Mouse (Mus musculus) liver, embryonic 16.5 days (tissue): ENCODE data around the gene She. TPM values are rescaled to one million over a fixed set of nuclear protein-coding genes. Genes with fewer than 3 reads are reported as not detected.
A peak's percentile ranks its signal among the peaks of the same experiment; 100 is the strongest.

ENCODE experiments used
- ATAC-seq: fragments of 200-750 bp; cut with Nextera tagmentation; 2 replicates; pipeline ENCODE4 v1.8.0; 2017; ENCODE audit warnings: low read depth, mild to moderate bottlenecking, moderate number of reproducible peaks, moderate library complexity
- H3K27ac ChIP-seq: fragments of 300-500 bp; sonication (generic); 2 replicates; pipeline ENCODE4 v1.5.1; 2014; ENCODE audit warnings: mild to moderate bottlenecking, low read length
- H3K27me3 ChIP-seq: fragments of 300-500 bp; sonication (generic); 2 replicates; pipeline ENCODE4 v1.6.1; 2014; ENCODE audit warnings: low read depth, low read length, mixed read lengths; ENCODE audit not compliant: control insufficient read depth, insufficient read depth
- H3K36me3 ChIP-seq: fragments of 300-500 bp; sonication (generic); 2 replicates; pipeline ENCODE4 v1.6.1; 2014; ENCODE audit warnings: mild to moderate bottlenecking; ENCODE audit not compliant: control insufficient read depth, insufficient read depth
- H3K4me1 ChIP-seq: fragments of 300-500 bp; sonication (generic); 2 replicates; pipeline ENCODE4 v1.6.1; 2014; ENCODE audit warnings: low read depth, low read length, mixed read lengths; ENCODE audit not compliant: control insufficient read depth
- H3K4me2 ChIP-seq: fragments of 300-500 bp; sonication (generic); 2 replicates; pipeline ENCODE4 v1.6.1; 2014; ENCODE audit warnings: low read depth, low read length, mixed read lengths
- H3K4me3 ChIP-seq: fragments of 300-500 bp; sonication (generic); 2 replicates; pipeline ENCODE4 v1.5.1; 2014; ENCODE audit warnings: low read depth, mild to moderate bottlenecking, low read length
- H3K9ac ChIP-seq: fragments of 300-500 bp; sonication (generic); 2 replicates; pipeline ENCODE4 v1.6.1; 2014; ENCODE audit warnings: low read depth, low read length
- H3K9me3 ChIP-seq: fragments of 300-500 bp; sonication (generic); replicated peaks from 2 replicates; pipeline ENCODE4 v1.6.1; 2016; ENCODE audit warnings: low read length; ENCODE audit not compliant: control insufficient read depth
- WGBS: fragments of 180-500 bp; shearing (Covaris S2); extraction: QIAGEN DNeasy Blood & Tissue Kit; methylation state at CpG from one replicate; pipeline ENCODE4 v1.1.7; 2014; ENCODE audit not compliant: insufficient replicate concordance; 5-methylcytosine and 5-hydroxymethylcytosine counted together
- polyA plus RNA-seq: library from polyadenylated mRNA; unstranded; fragments of >200 nt; fragmentation: Nextera tagmentation; extraction: Ambion mirVana; gene quantifications from 2 replicates; pipeline ENCODE4 v1.2.1, GENCODE M21; 2015

She gene
- polyA plus RNA-seq, 1 experiment from 2014 or later = 1.1 TPM

DNA sequence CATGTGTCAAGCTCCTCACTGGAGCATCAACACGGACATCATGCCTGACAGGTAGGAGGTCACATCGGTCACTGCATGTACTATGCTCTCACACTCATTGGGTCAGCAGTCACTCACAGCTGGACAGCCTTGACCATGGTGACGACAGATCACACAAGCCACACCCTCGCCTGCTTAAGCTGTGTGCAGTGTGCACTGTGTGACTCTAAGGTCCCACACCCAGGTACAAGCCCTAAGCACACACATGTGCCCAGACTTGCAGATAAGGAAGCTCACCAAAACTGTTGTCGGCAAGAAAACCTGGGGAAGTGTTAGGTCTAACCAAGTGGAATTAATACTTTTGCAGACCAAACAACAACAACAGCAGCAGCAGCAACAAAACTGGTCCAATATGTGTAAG lies 23.3 kb upstream of the She start:
- no peaks in the 10 kb centered on the region; the same call in 1 of the 2 replicates for H3K27me3 ChIP-seq
- H3K9ac ChIP-seq = peak overlapping the region; percentile 63
- H3K4me2 ChIP-seq = peak overlapping the region; percentile 71
- peak overlapping the region; percentile 92 for H3K27ac ChIP-seq
- peaks cover 3% of the 10 kb centered on the region; the same call in 1 of the 2 replicates for H3K9me3 ChIP-seq
- peak overlapping the region; percentile 54 for H3K4me3 ChIP-seq
- ATAC-seq = peak; percentile 93
- no peaks in the 10 kb centered on the region for H3K36me3 ChIP-seq
- WGBS = 40% methylated on average over 5 of the region's 5 CpGs
- H3K4me1 ChIP-seq = peaks cover 24% of the 10 kb centered on the region

DNA sequence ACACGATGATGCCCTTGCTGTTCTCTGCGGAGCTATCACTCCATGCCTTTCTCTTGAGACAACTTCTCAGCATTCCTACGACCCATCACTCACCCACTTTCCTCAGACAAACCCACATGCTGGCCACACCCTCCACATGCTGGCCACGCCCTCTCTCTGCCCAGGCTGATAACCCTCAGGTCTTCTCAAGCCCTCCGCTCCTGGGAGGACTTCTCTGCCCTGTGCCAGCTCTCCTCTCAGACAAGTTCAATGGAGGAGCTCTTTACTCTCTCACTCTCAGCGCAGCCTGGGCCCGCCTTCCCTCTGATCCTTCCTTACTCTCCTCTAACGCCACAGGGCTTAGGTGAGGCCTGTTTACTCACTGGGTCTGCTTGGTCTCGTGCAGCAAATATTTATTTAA lies 22.5 kb upstream of the She start:
- peak overlapping the region; percentile 54 for H3K4me3 ChIP-seq
- H3K4me2 ChIP-seq = peak overlapping the region; percentile 71
- peaks cover 24% of the 10 kb centered on the region for H3K4me1 ChIP-seq
- H3K27ac ChIP-seq = peak overlapping the region; percentile 92
- WGBS = 30% methylated on average over 9 of the region's 9 CpGs
- H3K36me3 ChIP-seq = no peaks in the 10 kb centered on the region
- peaks cover 3% of the 10 kb centered on the region; the same call in 1 of the 2 replicates for H3K9me3 ChIP-seq
- peak overlapping the region; percentile 63 for H3K9ac ChIP-seq
- no peaks in the 10 kb centered on the region; the same call in 1 of the 2 replicates for H3K27me3 ChIP-seq
- peak; percentile 95 for ATAC-seq

DNA sequence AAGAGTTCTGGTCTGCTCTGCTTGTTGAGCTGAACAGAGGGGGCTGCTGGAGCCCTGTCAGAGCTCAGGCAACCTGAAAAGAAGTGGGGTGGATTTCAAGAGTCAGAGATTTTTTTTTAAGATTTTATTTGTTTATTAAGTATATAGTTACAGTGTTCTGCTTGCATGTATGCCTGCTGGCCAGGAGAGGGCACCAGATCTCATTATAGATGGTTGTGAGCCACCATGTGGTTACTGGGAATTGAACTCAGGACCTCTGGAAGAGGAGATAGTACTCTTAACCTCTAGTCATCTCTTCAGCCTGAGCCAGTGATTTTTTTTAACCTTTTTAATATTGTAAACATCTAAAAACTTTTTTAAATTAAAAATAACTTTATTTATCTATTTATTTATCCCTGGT lies 20.3 kb upstream of the She start:
- Histone ChIP-seq H3K27me3 (no peaks in the 10 kb centered on the region; the same call in 1 of the 2 replicates), H3K9me3 (peaks cover 3% of the 10 kb centered on the region; the same call in 1 of the 2 replicates), H3K4me1 (peaks cover 24% of the 10 kb centered on the region), H3K27ac (no peak overlapping the region), H3K4me3 (no peak overlapping the region), H3K4me2 (no peak overlapping the region), H3K36me3 (no peaks in the 10 kb centered on the region), H3K9ac (no peak overlapping the region)
- no peak for ATAC-seq

DNA sequence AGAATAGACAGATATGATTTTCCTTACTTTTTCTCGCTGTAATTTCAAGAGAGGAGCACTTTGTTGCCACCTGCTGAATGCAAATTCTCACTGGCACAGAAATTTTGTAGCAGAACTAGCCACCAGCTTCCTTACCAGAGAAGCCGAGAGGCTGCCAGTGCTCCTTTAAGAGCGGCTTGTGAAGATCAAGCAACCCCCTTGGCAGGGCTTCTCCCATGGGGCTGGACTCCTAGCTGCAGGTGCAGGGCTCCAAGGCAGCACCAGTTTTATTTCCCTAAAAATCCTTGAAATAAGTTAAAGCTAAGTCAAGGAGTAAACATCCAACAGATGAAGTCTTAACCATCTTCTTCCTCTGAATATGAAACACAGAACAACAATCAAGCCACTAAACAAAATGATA lies 19.0 kb upstream of the She start:
- 63% methylated on average over 3 of the region's 3 CpGs for WGBS
- Histone ChIP-seq H3K36me3 (no peaks in the 10 kb centered on the region), H3K4me2 (no peak overlapping the region), H3K9me3 (no peaks in the 10 kb centered on the region), H3K4me1 (peaks cover 20% of the 10 kb centered on the region), H3K27ac (no peak overlapping the region), H3K4me3 (no peak overlapping the region), H3K27me3 (no peaks in the 10 kb centered on the region; the same call in 1 of the 2 replicates), H3K9ac (no peak overlapping the region)
- no peak for ATAC-seq

DNA sequence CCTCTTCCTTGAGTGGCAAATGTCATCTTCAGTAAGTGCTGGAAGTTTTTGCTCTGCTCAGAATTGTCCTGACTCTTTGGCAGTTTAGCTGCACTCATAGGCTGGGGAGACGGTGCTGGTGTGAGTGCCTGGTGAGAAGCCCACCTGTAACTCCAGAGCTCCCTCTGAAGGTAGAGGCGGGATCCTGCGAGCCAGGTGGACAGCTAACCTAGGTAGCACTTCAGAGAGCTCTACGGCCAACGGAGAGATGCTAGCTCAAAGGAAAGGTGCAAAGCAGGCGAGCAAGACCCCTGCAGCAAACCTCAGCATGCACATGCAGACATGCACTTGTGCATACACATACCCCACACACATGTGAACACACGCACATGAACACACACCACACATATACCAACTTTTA lies 17.1 kb upstream of the She start:
- Histone ChIP-seq H3K27ac (no peak overlapping the region), H3K4me3 (no peak overlapping the region), H3K9ac (no peak overlapping the region), H3K27me3 (no peaks in the 10 kb centered on the region; the same call in 1 of the 2 replicates), H3K9me3 (no peaks in the 10 kb centered on the region), H3K4me1 (peaks cover 3% of the 10 kb centered on the region), H3K36me3 (no peaks in the 10 kb centered on the region), H3K4me2 (no peak overlapping the region)
- WGBS = 71% methylated on average over 7 of the region's 7 CpGs
- ATAC-seq = no peak

DNA sequence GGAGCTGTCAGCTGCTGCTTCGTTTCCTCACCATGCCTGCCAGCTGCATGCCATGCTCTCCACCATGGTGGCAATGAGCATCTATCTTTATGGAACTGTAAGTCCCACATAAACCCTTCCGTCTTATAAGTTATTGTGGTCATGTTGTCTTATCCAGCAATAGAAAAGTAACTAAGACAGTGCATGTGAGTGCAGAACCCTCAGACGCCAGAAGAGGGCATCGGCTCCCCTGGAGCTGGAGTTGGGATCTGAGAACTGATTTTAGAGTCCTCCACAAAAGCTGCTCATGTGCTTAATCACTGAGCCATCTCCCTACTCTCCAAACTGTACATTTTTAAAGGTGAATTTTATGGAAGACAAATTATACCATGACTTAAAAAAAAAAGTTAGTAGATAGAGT lies 14.1 kb upstream of the She start:
- no peak overlapping the region for H3K9ac ChIP-seq
- no peaks in the 10 kb centered on the region for H3K36me3 ChIP-seq
- WGBS = 33% methylated on average over 4 of the region's 4 CpGs
- H3K4me3 ChIP-seq = no peak overlapping the region
- no peaks in the 10 kb centered on the region for H3K9me3 ChIP-seq
- peaks cover 18% of the 10 kb centered on the region for H3K4me1 ChIP-seq
- H3K27me3 ChIP-seq = no peaks in the 10 kb centered on the region; the same call in 1 of the 2 replicates
- no peak overlapping the region for H3K4me2 ChIP-seq
- no peak overlapping the region for H3K27ac ChIP-seq
- no peak for ATAC-seq

DNA sequence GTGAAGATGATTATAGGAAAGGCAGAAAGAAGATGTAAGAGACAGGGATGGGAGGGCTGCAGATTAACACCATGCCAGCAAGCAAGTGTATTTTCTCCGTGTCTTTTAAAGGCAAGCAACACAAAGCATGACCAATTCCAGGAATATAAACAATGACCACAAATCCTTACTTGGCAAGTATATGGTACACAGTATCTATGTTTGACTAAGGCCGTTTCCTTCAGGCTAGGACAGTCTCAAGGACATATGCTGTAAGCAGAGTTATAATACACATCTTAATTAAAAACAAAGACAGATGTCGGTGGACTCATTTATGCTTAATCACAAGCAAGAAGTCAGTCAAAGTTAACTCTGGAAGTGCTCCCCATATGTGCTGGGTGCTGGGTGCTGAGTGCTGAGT lies 12.6 kb upstream of the She start:
- Histone ChIP-seq H3K27me3 (no peaks in the 10 kb centered on the region), H3K36me3 (no peaks in the 10 kb centered on the region), H3K4me1 (peaks cover 18% of the 10 kb centered on the region), H3K9me3 (no peaks in the 10 kb centered on the region), H3K27ac (no peak overlapping the region), H3K4me2 (no peak overlapping the region), H3K9ac (no peak overlapping the region), H3K4me3 (no peak overlapping the region)
- WGBS = 61% methylated on average over 3 of the region's 3 CpGs
- ATAC-seq = no peak

DNA sequence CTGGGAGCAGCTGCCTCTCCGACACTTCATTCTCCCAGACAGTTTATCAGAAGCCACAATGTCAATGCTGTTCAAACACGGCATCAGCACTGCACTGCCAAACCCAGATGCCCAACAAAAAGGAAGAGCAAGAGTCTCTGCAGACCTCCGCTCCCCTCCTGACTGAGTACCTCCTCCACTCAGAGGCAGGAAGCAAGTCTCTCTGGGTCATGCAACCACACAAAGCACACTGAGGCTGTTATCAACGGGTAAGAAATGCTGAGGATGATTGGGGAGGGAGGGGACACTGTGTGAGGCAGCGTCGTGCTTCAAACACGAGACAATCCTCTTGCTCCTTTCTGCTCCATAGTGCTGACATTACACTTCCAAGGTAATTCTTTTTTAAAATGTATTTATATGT lies 11.3 kb upstream of the She start:
- no peak overlapping the region for H3K4me3 ChIP-seq
- ATAC-seq = peak; percentile 48; the same call in 1 of the 2 replicates
- 16% methylated on average over 7 of the region's 7 CpGs for WGBS
- H3K4me2 ChIP-seq = no peak overlapping the region
- H3K9me3 ChIP-seq = no peaks in the 10 kb centered on the region
- no peak overlapping the region for H3K27ac ChIP-seq
- no peaks in the 10 kb centered on the region for H3K27me3 ChIP-seq
- no peaks in the 10 kb centered on the region for H3K36me3 ChIP-seq
- peaks cover 18% of the 10 kb centered on the region for H3K4me1 ChIP-seq
- H3K9ac ChIP-seq = no peak overlapping the region

DNA sequence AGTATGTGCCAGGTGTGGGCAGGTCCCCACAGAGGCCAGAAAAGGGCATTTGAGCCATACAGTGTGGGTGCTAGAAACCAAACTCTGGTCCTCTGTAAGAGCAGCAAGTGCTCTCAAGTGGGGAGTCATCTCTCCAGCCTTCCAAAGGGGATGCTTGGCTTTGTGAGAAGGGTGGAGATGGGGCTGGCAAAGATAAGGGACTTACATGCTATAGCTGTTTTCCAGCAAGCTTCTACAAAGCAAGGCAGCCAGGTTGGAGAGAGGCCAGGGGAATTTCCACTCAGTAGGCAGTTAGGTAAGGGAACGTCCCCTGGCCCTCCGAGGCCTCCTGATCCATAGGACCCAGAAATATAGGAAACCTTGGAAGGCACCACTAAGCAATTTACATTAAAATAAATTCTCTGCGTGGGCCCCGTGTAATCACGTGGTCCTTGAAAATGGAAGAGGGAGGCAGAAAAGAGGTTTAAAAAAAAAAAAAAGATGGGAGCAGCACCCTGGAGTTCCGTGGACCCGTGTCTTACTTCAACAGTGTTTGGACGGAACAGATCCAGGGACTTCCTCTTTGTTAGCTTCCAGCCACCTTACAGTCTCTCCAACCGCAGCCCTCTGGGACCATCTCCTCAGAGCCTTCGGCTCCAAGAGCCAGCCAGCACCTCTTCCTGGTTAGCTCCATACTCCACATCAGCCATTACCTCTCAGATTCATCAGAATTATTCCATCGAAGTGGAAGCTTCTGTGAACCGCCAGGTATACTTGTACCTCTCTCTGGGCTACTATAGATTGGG lies 10.7 kb upstream of the She start:
- H3K4me2 ChIP-seq = no peak overlapping the region; the same call in 1 of the 2 replicates

More for the DNA sequence above, 10.7 kb upstream of the She start:
- no peak overlapping the region for H3K4me3 ChIP-seq
- H3K4me1 ChIP-seq = peaks cover 18% of the 10 kb centered on the region
- ATAC-seq = no peak
- H3K9ac ChIP-seq = no peak overlapping the region
- no peak overlapping the region for H3K27ac ChIP-seq
- 67% methylated on average over 12 of the region's 12 CpGs for WGBS
- no peaks in the 10 kb centered on the region for H3K9me3 ChIP-seq
- no peaks in the 10 kb centered on the region for H3K36me3 ChIP-seq
- H3K27me3 ChIP-seq = no peaks in the 10 kb centered on the region
